Mouse (Mus musculus): Measurements from ENCODE around the gene Nme3. TPM values are rescaled to one million over a fixed set of nuclear protein-coding genes. Genes with fewer than 3 reads are reported as not detected.

Gene Nme3
- 86.0 and 89.0 TPM in 2 replicates for polyA plus RNA-seq (2015; fragmentation: Nextera tagmentation; extraction: Ambion mirVana)

GRCm38 (mm10) chr17:24896241-24896992, at the start of gene Nme3:
Gene Nme3 (plus strand): TSS chr17:24896500.
- Histone ChIP-seq H3K4me1 (replicated peaks) (peaks cover 52% of the 10 kb centered on the region), H3K4me3 (peak within 1 kb of the TSS; percentile 85), H3K9ac (peak within 1 kb of the TSS; percentile 95), H3K9me3 (no peaks in the 10 kb centered on the region), H3K27ac (replicated peaks) (peak within 1 kb of the TSS; percentile 88), H3K4me2 (peak within 1 kb of the TSS; percentile 100), H3K36me3 (peaks cover 67% of the 10 kb centered on the region), H3K27me3 (no peaks in the 10 kb centered on the region)
- 1% methylated on average over 50 of the region's 50 CpGs for WGBS
- ATAC-seq (ENCODE audit: low read depth): peak; percentile 70

- ATAC-seq (ENCODE audit: low read depth): no peak
- WGBS: 97% methylated on average over 1 of the region's 1 CpGs
Measured at GRCm38 (mm10) chr17:24847386-24847785, 48.9 kb upstream of the Nme3 start.

GRCm38 (mm10) chr17:24848600-24849031, 47.7 kb upstream of the Nme3 start:
- H3K27me3 ChIP-seq: peaks cover 20% of the 10 kb centered on the region
- ATAC-seq (ENCODE audit: low read depth): no peak
- no peaks in the 10 kb centered on the region for H3K9me3 ChIP-seq

More at GRCm38 (mm10) chr17:24847386-24847785, 48.9 kb upstream of the Nme3 start:
- H3K27me3 ChIP-seq: peaks cover 20% of the 10 kb centered on the region
- H3K9ac ChIP-seq: no peak overlapping the region
- no peak overlapping the region for H3K4me2 ChIP-seq
- H3K9me3 ChIP-seq: no peaks in the 10 kb centered on the region
- H3K4me3 ChIP-seq: no peak overlapping the region
- no peak overlapping the region for H3K27ac ChIP-seq (replicated peaks)
- H3K36me3 ChIP-seq: no peaks in the 10 kb centered on the region
- H3K4me1 ChIP-seq (replicated peaks): peaks cover 24% of the 10 kb centered on the region

GRCm38 (mm10) chr17:24849733-24850064, 46.6 kb upstream of the Nme3 start:
- Histone ChIP-seq H3K4me2 (peak overlapping the region; percentile 89), H3K9ac (peak overlapping the region; percentile 81), H3K36me3 (peaks cover 21% of the 10 kb centered on the region), H3K4me3 (peak overlapping the region; percentile 77), H3K4me1 (replicated peaks) (peaks cover 24% of the 10 kb centered on the region), H3K9me3 (no peaks in the 10 kb centered on the region), H3K27me3 (peaks cover 14% of the 10 kb centered on the region), H3K27ac (replicated peaks) (peak overlapping the region; percentile 94)
- peak; percentile 73 for ATAC-seq (ENCODE audit: low read depth)
- under 1% methylated on average over 21 of the region's 21 CpGs for WGBS

More at GRCm38 (mm10) chr17:24848600-24849031, 47.7 kb upstream of the Nme3 start:
- Histone ChIP-seq H3K4me2 (peak overlapping the region; percentile 89), H3K36me3 (peaks cover 10% of the 10 kb centered on the region), H3K4me1 (replicated peaks) (peaks cover 24% of the 10 kb centered on the region), H3K4me3 (peak overlapping the region; percentile 77; the same call in 1 of the 2 replicates), H3K27ac (replicated peaks) (no peak overlapping the region), H3K9ac (no peak overlapping the region; the same call in 1 of the 2 replicates)

- H3K27me3 ChIP-seq: peaks cover 11% of the 10 kb centered on the region
- H3K4me3 ChIP-seq: peak within 1 kb of the TSS; percentile 77
- ATAC-seq (ENCODE audit: low read depth): peak; percentile 100
- no peaks in the 10 kb centered on the region for H3K9me3 ChIP-seq
- WGBS: under 1% methylated on average over 58 of the region's 58 CpGs
- H3K4me2 ChIP-seq: peak within 1 kb of the TSS; percentile 89
- H3K36me3 ChIP-seq: peaks cover 26% of the 10 kb centered on the region
- peak within 1 kb of the TSS; percentile 94 for H3K27ac ChIP-seq (replicated peaks)
- H3K9ac ChIP-seq: peak within 1 kb of the TSS; percentile 81
- peaks cover 24% of the 10 kb centered on the region for H3K4me1 ChIP-seq (replicated peaks)
Measured at GRCm38 (mm10) chr17:24850065-24850772, 46.1 kb upstream of the Nme3 start, which contains the start of gene Fahd1. Gene Fahd1 (minus strand): TSS chr17:24850364.

- peak overlapping the region; percentile 81 for H3K9ac ChIP-seq
- H3K27ac ChIP-seq (replicated peaks): peak overlapping the region; percentile 67
- 2% methylated on average over 20 of the region's 20 CpGs for WGBS
- H3K27me3 ChIP-seq: peaks cover 8% of the 10 kb centered on the region
- no peak for ATAC-seq (ENCODE audit: low read depth)
- H3K36me3 ChIP-seq: peaks cover 30% of the 10 kb centered on the region
- H3K4me1 ChIP-seq (replicated peaks): peaks cover 24% of the 10 kb centered on the region
- H3K4me3 ChIP-seq: peak overlapping the region; percentile 77
- peak overlapping the region; percentile 72 for H3K4me2 ChIP-seq
- no peaks in the 10 kb centered on the region for H3K9me3 ChIP-seq
Measured at GRCm38 (mm10) chr17:24850773-24851127, 45.5 kb upstream of the Nme3 start.

- ATAC-seq (ENCODE audit: low read depth): no peak
- Histone ChIP-seq H3K9me3 (no peaks in the 10 kb centered on the region), H3K4me2 (peak overlapping the region; percentile 72), H3K4me1 (replicated peaks) (peaks cover 24% of the 10 kb centered on the region), H3K9ac (peak overlapping the region; percentile 81), H3K36me3 (peaks cover 38% of the 10 kb centered on the region), H3K27me3 (peaks cover 8% of the 10 kb centered on the region), H3K4me3 (peak overlapping the region; percentile 77), H3K27ac (replicated peaks) (no peak overlapping the region)
- WGBS: 81% methylated on average over 10 of the region's 10 CpGs
Measured at GRCm38 (mm10) chr17:24851381-24852125, 44.7 kb upstream of the Nme3 start.

- Histone ChIP-seq H3K9ac (no peak overlapping the region), H3K9me3 (no peaks in the 10 kb centered on the region), H3K4me3 (no peak overlapping the region), H3K4me1 (replicated peaks) (peaks cover 10% of the 10 kb centered on the region), H3K27ac (replicated peaks) (no peak overlapping the region), H3K36me3 (peaks cover 59% of the 10 kb centered on the region), H3K4me2 (no peak overlapping the region), H3K27me3 (peaks cover 8% of the 10 kb centered on the region)
- no peak for ATAC-seq (ENCODE audit: low read depth)
- WGBS: 85% methylated on average over 3 of the region's 3 CpGs
Measured at GRCm38 (mm10) chr17:24855838-24856464, 40.3 kb upstream of the Nme3 start.

GRCm38 (mm10) chr17:24856589-24856988, 39.7 kb upstream of the Nme3 start:
- ATAC-seq (ENCODE audit: low read depth): no peak
- no peak overlapping the region for H3K9ac ChIP-seq
- peaks cover 66% of the 10 kb centered on the region for H3K36me3 ChIP-seq
- no peak overlapping the region for H3K4me2 ChIP-seq
- peaks cover 3% of the 10 kb centered on the region for H3K4me1 ChIP-seq (replicated peaks)
- no peaks in the 10 kb centered on the region for H3K9me3 ChIP-seq
- peaks cover 3% of the 10 kb centered on the region; the same call in 1 of the 2 replicates for H3K27me3 ChIP-seq
- 92% methylated on average over 13 of the region's 13 CpGs for WGBS
- H3K4me3 ChIP-seq: no peak overlapping the region
- no peak overlapping the region for H3K27ac ChIP-seq (replicated peaks)

- WGBS: 87% methylated on average over 8 of the region's 8 CpGs
- no peak overlapping the region for H3K4me3 ChIP-seq
- H3K9ac ChIP-seq: no peak overlapping the region
- no peaks in the 10 kb centered on the region for H3K4me1 ChIP-seq (replicated peaks)
- ATAC-seq (ENCODE audit: low read depth): no peak
- H3K27me3 ChIP-seq: no peaks in the 10 kb centered on the region
- no peak overlapping the region for H3K27ac ChIP-seq (replicated peaks)
- H3K36me3 ChIP-seq: peaks cover 75% of the 10 kb centered on the region
- H3K4me2 ChIP-seq: no peak overlapping the region
- no peaks in the 10 kb centered on the region for H3K9me3 ChIP-seq
Measured at GRCm38 (mm10) chr17:24857831-24858470, 38.3 kb upstream of the Nme3 start.

- 84% methylated on average over 6 of the region's 6 CpGs for WGBS
- Histone ChIP-seq H3K9ac (no peak overlapping the region), H3K36me3 (peaks cover 73% of the 10 kb centered on the region), H3K27ac (replicated peaks) (no peak overlapping the region), H3K4me3 (no peak overlapping the region), H3K4me2 (no peak overlapping the region), H3K27me3 (no peaks in the 10 kb centered on the region), H3K9me3 (no peaks in the 10 kb centered on the region), H3K4me1 (replicated peaks) (no peaks in the 10 kb centered on the region)
- ATAC-seq (ENCODE audit: low read depth): no peak
Measured at GRCm38 (mm10) chr17:24858967-24859366, 37.3 kb upstream of the Nme3 start.

Measured in neural tube, embryonic 13.5 days (tissue).